Mouse (Mus musculus) liver, adult (tissue): ENCODE data around the gene H2-Oa.

Experiments used
- GATA4 ChIP-seq: IDR thresholded peaks from 2 replicates; pipeline ENCODE4 v1.6.1; 2014; ENCODE audit warnings: mild to moderate bottlenecking, low read length; ENCODE audit not compliant: insufficient replicate concordance

The H2-Oa gene

GRCm38 (mm10) chr17:34092197-34092875, at the start of gene H2-Oa:
Gene H2-Oa (plus strand): TSS chr17:34092340.
- TF ChIP-seq GATA4, result no peak

GRCm38 (mm10) chr17:34045941-34046340, 46.2 kb upstream of the H2-Oa start:
- no peak for TF ChIP-seq GATA4

GRCm38 (mm10) chr17:34047404-34048050, 44.6 kb upstream of the H2-Oa start:
- no peak for TF ChIP-seq GATA4

DNA sequence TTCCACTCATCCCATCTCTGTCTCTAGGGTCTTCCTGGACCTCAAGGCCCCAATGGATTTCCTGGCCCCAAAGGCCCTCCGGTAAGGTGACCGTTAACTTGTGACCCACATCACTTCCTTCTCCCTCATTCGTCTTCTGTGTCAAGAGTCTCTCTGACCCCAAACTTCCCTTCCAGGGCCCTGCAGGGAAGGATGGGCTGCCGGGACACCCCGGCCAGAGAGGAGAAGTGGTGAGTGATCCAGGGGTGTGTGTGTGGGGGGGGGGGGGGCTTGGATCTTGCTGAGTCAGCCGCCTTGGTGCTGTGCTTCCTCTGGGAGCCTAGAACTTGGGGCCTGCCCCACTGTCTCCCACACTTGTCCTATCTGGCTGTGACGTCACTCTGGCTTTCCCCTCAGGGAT, 34.9 kb upstream of the H2-Oa start:
- TF ChIP-seq GATA4, result no peak

DNA sequence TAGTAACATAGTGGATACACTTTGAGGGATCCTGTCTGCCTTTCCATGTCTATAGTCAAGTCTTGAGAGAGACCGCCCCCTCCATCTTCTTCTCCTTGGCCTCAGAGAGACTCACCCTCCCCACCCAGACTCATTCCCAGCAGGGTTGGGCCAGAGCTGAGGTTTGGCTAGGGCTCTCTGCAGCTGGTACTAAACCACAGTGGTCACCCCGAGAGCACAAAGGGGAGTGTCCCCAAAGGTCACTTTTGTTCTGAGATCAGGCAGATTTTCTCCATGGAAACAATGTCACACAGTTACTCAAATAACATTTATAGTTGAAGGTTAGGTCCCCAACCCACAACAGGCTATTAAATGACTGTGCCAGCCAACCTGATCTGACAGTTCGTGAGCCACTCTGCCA, 23.3 kb upstream of the H2-Oa start:
- TF ChIP-seq GATA4, result no peak

DNA sequence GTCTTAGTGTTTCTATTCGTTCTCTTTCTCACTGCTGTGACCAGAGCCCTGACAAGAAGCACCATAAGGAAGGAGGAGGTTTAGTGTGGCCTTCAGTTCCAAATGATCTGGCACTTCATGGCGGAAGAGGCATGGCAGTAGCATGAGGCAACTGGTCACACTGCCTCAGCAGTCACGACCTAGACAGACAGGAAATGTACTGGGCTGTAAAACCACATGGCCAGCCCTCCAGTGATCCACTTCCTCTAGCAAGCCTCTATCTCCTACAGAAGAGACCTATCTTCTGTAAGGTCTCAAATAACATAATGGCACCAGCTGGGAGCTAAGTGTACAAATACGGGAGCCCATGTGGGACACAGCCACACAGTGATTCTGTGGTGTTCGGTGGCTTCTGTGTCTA, 20.0 kb upstream of the H2-Oa start:
- no peak for TF ChIP-seq GATA4

DNA sequence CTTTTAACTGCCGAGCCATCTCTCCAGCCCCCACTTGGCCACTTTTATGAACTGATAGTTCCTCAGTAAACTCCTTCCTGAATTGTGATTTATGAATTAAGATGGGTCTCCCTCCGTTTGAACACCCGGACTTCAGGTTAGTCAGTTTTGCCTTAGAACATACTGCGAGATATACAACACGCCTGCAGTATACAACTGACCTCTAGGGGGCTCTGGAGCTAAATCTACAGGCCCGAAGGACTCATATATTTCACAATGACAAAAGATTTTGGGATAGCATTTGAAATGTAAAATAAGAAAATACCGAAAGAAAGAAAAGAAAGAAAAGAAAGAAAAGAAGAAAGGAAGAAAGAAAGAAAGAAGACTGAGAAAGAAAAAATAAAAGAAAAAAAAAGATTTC, 16.9 kb upstream of the H2-Oa start:
- TF ChIP-seq GATA4, result no peak

- no peak for TF ChIP-seq GATA4
These were observed 14.6 kb upstream of the H2-Oa start for GRCm38 (mm10) chr17:34077549-34077948.

- no peak for TF ChIP-seq GATA4
These were observed 14.0 kb upstream of the H2-Oa start for GRCm38 (mm10) chr17:34078148-34078547.

GRCm38 (mm10) chr17:34079002-34079401, 13.1 kb upstream of the H2-Oa start:
- no peak for TF ChIP-seq GATA4

DNA sequence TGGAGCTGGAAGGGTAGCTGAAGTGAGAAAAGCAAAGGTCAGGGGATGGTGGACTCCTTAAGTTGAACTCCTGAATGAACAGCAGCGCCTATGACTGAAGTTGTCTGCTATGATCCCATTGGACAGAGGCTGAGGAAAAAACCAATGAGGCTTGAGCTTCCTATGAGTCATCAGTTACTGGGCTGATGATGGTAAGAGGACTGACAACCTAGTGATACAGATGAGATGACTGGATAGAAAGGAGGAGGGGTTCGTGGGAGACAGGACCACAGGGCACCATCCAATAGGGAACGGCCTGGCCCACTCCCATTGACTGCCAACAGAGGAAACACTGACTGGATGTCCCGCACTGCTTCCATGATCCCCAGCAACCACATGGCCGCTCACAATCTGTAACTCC, 12.5 kb upstream of the H2-Oa start:
- no peak for TF ChIP-seq GATA4

DNA sequence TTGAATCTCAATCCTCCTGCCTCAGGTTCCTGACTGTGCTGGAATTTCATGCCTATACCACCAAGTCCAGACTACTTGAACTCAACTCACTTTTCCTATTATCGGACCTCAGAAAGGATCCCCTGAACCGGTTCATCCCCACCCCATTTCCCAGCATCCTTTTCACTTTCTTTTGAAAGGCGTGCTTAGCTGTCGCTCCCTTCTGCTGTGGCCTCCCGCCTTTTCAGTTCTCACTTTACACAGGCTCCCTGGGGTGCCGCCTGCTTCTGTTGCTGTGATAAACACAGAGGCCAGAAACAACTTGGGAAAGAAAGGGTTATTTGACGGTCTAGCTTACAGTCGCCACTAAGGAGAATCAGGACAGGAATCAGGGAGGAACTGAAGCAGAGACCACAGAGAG, 9.0 kb upstream of the H2-Oa start:
- no peak for TF ChIP-seq GATA4

GRCm38 (mm10) chr17:34087386-34087785, 4.8 kb upstream of the H2-Oa start:
- TF ChIP-seq GATA4, result no peak

- no peak for TF ChIP-seq GATA4
These were observed 4.0 kb upstream of the H2-Oa start for GRCm38 (mm10) chr17:34088124-34088523.

GRCm38 (mm10) chr17:34090923-34091322, 1.2 kb upstream of the H2-Oa start:
- TF ChIP-seq GATA4, result no peak

GRCm38 (mm10) chr17:34093199-34093874, 1.2 kb downstream of the H2-Oa start:
- no peak for TF ChIP-seq GATA4
